Mouse (Mus musculus): ENCODE results near the gene Abhd14a.

The Abhd14a gene

GRCm38 (mm10) chr9:106452351-106452750 lies 4.9 kb upstream of the Abhd14a start:
- DNase-seq (ENCODE audit: low read depth): no peak

GRCm38 (mm10) chr9:106451899-106452298 lies 4.4 kb upstream of the Abhd14a start:
- no peak for DNase-seq (ENCODE audit: low read depth)

- DNase-seq (ENCODE audit: low read depth): no peak
These were observed 3.8 kb upstream of the Abhd14a start for GRCm38 (mm10) chr9:106451298-106451697.

- no peak for DNase-seq (ENCODE audit: low read depth)
These were observed 3.2 kb upstream of the Abhd14a start for GRCm38 (mm10) chr9:106450661-106451060.

GRCm38 (mm10) chr9:106449947-106450346 lies 2.5 kb upstream of the Abhd14a start:
- DNase-seq (ENCODE audit: low read depth): no peak

GRCm38 (mm10) chr9:106448498-106449031 lies 1.1 kb upstream of the Abhd14a start:
- peak; percentile 82 for DNase-seq (ENCODE audit: low read depth)

- DNase-seq (ENCODE audit: low read depth): no peak
These were observed 473 bp upstream of the Abhd14a start for GRCm38 (mm10) chr9:106447951-106448350.

GRCm38 (mm10) chr9:106444836-106445235 lies 2.6 kb downstream of the Abhd14a start:
- DNase-seq (ENCODE audit: low read depth): no peak

GRCm38 (mm10) chr9:106442680-106443079 lies 4.8 kb downstream of the Abhd14a start:
- no peak for DNase-seq (ENCODE audit: low read depth)

- no peak for DNase-seq (ENCODE audit: low read depth)
These were observed 10.9 kb downstream of the Abhd14a start for GRCm38 (mm10) chr9:106436566-106436965.

- no peak for DNase-seq (ENCODE audit: low read depth)
These were observed 14.1 kb downstream of the Abhd14a start for GRCm38 (mm10) chr9:106433389-106433788.

- no peak for DNase-seq (ENCODE audit: low read depth)
These were observed 17.5 kb downstream of the Abhd14a start for GRCm38 (mm10) chr9:106430015-106430264.

GRCm38 (mm10) chr9:106429221-106430014 lies 18.1 kb downstream of the Abhd14a start, which contains the start of gene Rpl29:
Gene Rpl29, plus strand, starts transcription at chr9:106429454.
- peak; percentile 99 for DNase-seq (ENCODE audit: low read depth)

- no peak for DNase-seq (ENCODE audit: low read depth)
These were observed 18.7 kb downstream of the Abhd14a start for GRCm38 (mm10) chr9:106428719-106429220.

GRCm38 (mm10) chr9:106421865-106422160 lies 25.7 kb downstream of the Abhd14a start:
- peak; percentile 91 for DNase-seq (ENCODE audit: low read depth)

GRCm38 (mm10) chr9:106421033-106421864 lies 26.2 kb downstream of the Abhd14a start:
- no peak for DNase-seq (ENCODE audit: low read depth)

GRCm38 (mm10) chr9:106420608-106421007 lies 26.9 kb downstream of the Abhd14a start:
- DNase-seq (ENCODE audit: low read depth): no peak

- DNase-seq (ENCODE audit: low read depth): peak; percentile 48
These were observed 29.4 kb downstream of the Abhd14a start for GRCm38 (mm10) chr9:106417841-106418625.

GRCm38 (mm10) chr9:106416826-106417225 lies 30.7 kb downstream of the Abhd14a start:
- DNase-seq (ENCODE audit: low read depth): no peak

GRCm38 (mm10) chr9:106413606-106414005 lies 33.9 kb downstream of the Abhd14a start:
- no peak for DNase-seq (ENCODE audit: low read depth)

GRCm38 (mm10) chr9:106412210-106412609 lies 35.3 kb downstream of the Abhd14a start:
- DNase-seq (ENCODE audit: low read depth): no peak

- DNase-seq (ENCODE audit: low read depth): no peak
These were observed 35.7 kb downstream of the Abhd14a start for GRCm38 (mm10) chr9:106411729-106412128.
